Mouse (Mus musculus): ENCODE data around the gene Slc25a54. TPM values are rescaled to one million over a fixed set of nuclear protein-coding genes. Genes with fewer than 3 reads are reported as not detected.

The Slc25a54 gene
- polyA plus RNA-seq (2016; fragmentation: Nextera tagmentation; extraction: Ambion mirVana), result not detected in 2 replicates

DNA sequence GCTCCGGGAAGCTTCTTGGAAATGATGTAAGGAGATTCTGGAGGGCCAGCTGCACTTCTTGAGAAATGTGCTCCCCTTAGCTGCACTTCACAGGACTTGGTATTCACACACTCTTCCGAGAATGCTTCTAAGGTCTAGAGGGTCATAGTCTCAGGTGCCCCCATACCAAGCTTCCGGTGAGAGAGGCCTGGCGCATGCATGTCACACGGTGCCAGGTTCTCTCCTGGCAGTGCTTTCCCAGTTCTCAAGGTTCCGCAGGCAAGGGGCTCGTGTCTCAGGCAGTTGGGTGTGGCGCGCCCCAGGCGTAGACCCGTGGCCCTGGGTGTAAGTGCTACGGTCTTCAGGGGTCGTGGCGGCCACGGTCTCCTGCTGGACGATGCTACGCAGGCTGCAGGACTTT is at the start of gene Slc25a54:
Gene Slc25a54, plus strand, starts transcription at position 301 of the 400 bp plus-strand sequence.
- WGBS, result 89% methylated on average over 17 of the region's 17 CpGs
- no peak for DNase-seq (ENCODE audit: low spot score)
- Histone ChIP-seq H3K9me3 (no peaks in the 10 kb centered on the region), H3K36me3 (no peaks in the 10 kb centered on the region), H3K4me1 (no peaks in the 10 kb centered on the region), H3K4me3 (no peak within 1 kb of the TSS), H3K27me3 (ENCODE audit: insufficient read depth, poor library complexity, severe bottlenecking) (no peaks in the 10 kb centered on the region), H3K27ac (no peak within 1 kb of the TSS)

DNA sequence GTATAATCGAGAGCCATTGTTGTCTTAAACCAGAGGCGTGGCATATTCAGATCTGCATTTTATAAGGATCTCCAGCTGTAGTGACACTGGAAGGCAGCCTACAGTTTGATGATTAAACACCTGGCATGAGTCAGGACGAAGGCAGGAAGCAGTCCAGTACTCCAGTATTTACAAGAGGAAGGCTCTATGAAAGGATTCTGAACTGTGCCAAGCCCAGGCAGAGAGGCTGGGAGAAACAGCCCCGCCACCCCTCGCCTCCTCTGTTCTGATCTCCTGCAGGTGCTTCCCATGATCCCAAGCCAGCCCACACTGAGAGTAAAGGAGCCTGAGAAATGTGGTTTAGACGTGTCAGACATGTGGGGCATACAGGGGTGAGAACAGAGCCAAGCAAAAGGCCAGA is 49.5 kb upstream of the Slc25a54 start:
- Histone ChIP-seq H3K4me1 (0 out of 2 replicates have a peak, but pooled peaks cover 5% of the 10 kb centered on the region), H3K4me3 (no peak overlapping the region), H3K36me3 (no peaks in the 10 kb centered on the region), H3K27ac (no peak overlapping the region), H3K27me3 (ENCODE audit: insufficient read depth, poor library complexity, severe bottlenecking) (no peaks in the 10 kb centered on the region), H3K9me3 (no peaks in the 10 kb centered on the region)
- 63% methylated on average over 6 of the region's 6 CpGs for WGBS
- DNase-seq (ENCODE audit: low spot score), result no peak

DNA sequence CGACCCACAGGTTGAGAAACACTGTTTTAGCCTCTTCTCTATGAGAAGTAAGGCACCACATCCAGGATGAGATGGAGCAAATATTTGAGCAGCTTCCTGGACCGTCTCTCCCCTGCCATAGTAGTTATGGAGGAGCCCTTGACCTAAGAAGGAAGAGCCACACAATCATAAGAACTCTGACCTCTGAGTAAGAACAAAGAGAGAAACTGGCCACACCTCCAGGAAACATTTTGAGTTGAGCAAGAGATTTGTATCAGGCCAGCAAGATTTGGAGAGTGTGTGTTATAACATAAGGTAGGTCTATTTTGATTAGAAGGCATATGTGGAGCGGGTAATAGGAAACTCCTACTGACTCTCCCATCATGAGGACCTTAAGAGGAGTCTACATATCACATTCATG is 48.6 kb upstream of the Slc25a54 start:
- WGBS, result 83% methylated on average over 3 of the region's 3 CpGs
- DNase-seq (ENCODE audit: low spot score), result no peak

DNA sequence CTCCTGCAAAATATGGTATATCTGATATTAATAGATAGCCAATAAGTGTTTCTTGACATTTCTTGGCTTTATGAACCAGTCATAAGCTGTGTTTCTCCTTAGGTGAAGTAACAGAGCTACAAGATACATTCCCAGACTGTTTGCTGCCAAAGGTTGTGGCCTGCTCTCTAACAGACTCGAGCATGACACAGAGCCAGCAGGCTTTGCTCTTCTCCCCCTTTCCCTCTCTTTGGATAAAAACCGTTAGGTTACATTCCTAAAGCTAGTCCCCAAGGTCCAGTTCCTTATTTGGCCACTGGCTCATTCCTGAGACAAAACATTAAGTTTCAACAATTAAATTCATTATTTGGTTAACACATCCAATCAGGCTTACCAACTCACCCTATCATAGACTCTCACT is 48.0 kb upstream of the Slc25a54 start:
- no peak overlapping the region for H3K4me3 ChIP-seq
- no peak for DNase-seq (ENCODE audit: low spot score)
- 45% methylated on average over 2 of the region's 2 CpGs for WGBS
- H3K9me3 ChIP-seq, result no peaks in the 10 kb centered on the region
- H3K4me1 ChIP-seq, result no peaks in the 10 kb centered on the region
- H3K27ac ChIP-seq, result no peak overlapping the region
- H3K36me3 ChIP-seq, result no peaks in the 10 kb centered on the region
- no peaks in the 10 kb centered on the region for H3K27me3 ChIP-seq (ENCODE audit: insufficient read depth, poor library complexity, severe bottlenecking)

More for the DNA sequence above, 48.6 kb upstream of the Slc25a54 start:
- H3K27ac ChIP-seq, result no peak overlapping the region
- H3K9me3 ChIP-seq, result no peaks in the 10 kb centered on the region
- H3K4me1 ChIP-seq, result no peaks in the 10 kb centered on the region
- no peaks in the 10 kb centered on the region for H3K27me3 ChIP-seq (ENCODE audit: insufficient read depth, poor library complexity, severe bottlenecking)
- no peak overlapping the region for H3K4me3 ChIP-seq
- H3K36me3 ChIP-seq, result no peaks in the 10 kb centered on the region

DNA sequence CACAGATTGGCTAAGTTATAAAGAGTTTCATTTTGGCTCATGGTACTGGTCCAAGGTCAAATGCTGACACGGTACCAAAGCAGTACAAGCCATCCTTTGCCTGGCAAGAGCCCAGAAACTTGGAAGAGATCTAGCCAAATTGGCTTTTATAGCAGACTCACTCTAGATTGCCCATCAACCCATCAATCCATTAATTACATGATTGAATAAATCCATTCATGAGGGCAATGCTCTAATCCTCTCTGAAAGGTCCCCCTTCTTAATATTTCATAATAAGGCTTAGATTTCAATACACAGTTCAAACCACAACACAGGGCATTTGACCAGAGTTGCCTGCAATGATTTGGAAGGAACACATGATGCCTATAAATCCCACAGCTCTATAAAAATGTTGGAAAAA is 45.9 kb upstream of the Slc25a54 start:
- H3K27ac ChIP-seq, result no peak overlapping the region
- WGBS, result 95% methylated on average over 1 of the region's 1 CpGs
- no peak overlapping the region for H3K4me3 ChIP-seq
- no peaks in the 10 kb centered on the region for H3K27me3 ChIP-seq (ENCODE audit: insufficient read depth, poor library complexity, severe bottlenecking)
- DNase-seq (ENCODE audit: low spot score), result no peak
- H3K36me3 ChIP-seq, result no peaks in the 10 kb centered on the region
- no peaks in the 10 kb centered on the region for H3K9me3 ChIP-seq
- H3K4me1 ChIP-seq, result no peaks in the 10 kb centered on the region

DNA sequence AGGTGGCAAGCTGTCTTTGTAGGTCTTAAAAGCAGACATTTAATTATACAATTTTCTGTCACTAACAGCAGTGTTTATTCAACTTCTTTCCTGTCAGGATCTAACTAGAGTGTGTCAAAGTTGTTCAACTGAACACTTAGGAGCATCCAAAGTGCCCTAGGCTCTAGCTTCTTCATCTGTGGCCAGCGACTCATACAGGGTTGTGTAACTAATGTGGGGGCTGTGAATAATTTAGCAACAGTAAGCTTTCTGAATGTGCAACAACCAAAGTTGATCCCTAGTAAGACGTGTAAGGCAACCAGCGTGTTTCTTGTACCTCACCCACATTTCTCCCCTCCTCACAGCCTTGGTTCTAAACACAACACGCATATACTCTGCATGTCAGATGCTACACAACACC is 39.4 kb upstream of the Slc25a54 start:
- Histone ChIP-seq H3K27me3 (ENCODE audit: insufficient read depth, poor library complexity, severe bottlenecking) (no peaks in the 10 kb centered on the region), H3K4me1 (peaks cover 3% of the 10 kb centered on the region; the same call in 1 of the 2 replicates), H3K9me3 (no peaks in the 10 kb centered on the region), H3K27ac (no peak overlapping the region), H3K4me3 (no peak overlapping the region), H3K36me3 (no peaks in the 10 kb centered on the region)
- no peak for DNase-seq (ENCODE audit: low spot score)
- WGBS, result 81% methylated on average over 4 of the region's 4 CpGs

DNA sequence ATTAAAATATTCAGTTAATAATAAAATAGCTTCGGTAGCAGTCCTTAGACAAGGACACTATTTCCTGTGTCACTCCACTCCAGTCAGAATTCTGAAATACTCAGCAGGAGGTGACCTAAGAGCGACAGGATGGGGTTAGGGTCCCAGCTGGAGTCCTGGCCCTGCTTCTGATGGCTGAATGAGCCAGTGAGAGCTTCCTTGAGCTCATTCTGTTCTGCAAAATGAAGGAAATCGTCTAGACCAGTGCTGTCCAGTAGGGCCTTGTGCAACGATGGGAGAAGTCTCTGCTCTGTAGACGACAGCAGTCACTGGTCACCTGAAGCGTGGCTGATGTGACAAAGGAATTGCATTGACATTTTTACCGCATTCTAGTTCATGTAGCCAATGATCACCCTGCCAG is 36.9 kb upstream of the Slc25a54 start:
- H3K27ac ChIP-seq, result no peak overlapping the region
- WGBS, result 66% methylated on average over 7 of the region's 7 CpGs
- no peak for DNase-seq (ENCODE audit: low spot score)
- H3K4me1 ChIP-seq, result peaks cover 11% of the 10 kb centered on the region; the same call in 1 of the 2 replicates
- H3K4me3 ChIP-seq, result no peak overlapping the region
- H3K9me3 ChIP-seq, result no peaks in the 10 kb centered on the region
- no peaks in the 10 kb centered on the region for H3K27me3 ChIP-seq (ENCODE audit: insufficient read depth, poor library complexity, severe bottlenecking)
- no peaks in the 10 kb centered on the region for H3K36me3 ChIP-seq

DNA sequence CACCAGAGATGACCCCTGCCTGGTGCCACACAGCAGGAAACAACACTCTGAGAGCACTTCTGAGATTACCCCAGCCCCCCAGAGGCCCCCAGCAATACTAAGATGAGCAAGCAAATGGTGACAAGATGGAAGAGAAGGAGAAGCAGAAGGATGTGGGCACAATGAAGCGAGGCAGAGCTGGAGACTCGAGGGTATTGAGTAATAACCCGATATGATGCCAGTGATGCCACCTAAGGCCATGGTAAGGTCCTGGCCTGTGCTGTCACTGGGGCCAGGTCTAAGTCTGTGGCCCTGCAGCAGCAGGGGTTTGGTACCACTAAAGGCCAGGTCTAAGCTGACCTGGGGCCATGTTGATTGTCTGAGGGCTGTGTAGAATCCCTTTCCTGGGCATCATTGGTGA is 33.8 kb upstream of the Slc25a54 start:
- Histone ChIP-seq H3K4me3 (no peak overlapping the region), H3K36me3 (no peaks in the 10 kb centered on the region), H3K27ac (no peak overlapping the region), H3K27me3 (ENCODE audit: insufficient read depth, poor library complexity, severe bottlenecking) (no peaks in the 10 kb centered on the region), H3K9me3 (no peaks in the 10 kb centered on the region), H3K4me1 (peaks cover 18% of the 10 kb centered on the region)
- no peak for DNase-seq (ENCODE audit: low spot score)
- WGBS, result 86% methylated on average over 3 of the region's 3 CpGs

DNA sequence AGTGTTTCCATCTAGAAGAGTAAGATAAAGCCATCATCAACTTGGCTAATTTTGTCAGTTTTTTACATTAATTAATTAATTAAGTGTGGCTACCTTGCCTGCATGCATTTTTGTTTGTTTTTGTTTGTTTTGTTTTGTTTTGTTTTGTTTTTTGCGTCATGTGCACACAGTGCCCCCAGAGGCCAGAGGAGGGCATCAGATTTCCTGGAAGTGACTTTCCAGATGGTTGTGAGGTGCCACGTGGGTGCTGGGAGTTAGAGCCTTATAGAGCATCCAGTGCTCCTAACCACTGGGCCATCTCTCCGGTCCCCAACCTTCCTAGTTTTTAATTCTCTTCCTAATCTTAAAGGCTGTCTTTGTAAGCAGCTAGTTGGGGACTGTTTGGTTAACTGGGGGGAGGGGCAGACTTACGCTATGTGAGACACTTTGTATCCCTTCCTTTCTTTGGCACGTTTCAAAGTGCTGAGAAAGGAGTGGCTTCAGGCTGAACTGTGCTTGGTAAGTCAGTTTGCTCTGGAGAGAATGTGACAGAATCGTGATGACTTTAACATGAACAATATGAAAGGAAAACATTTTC is 32.5 kb upstream of the Slc25a54 start:
- no peak overlapping the region for H3K27ac ChIP-seq
- WGBS, result 52% methylated on average over 6 of the region's 6 CpGs
- no peak for DNase-seq (ENCODE audit: low spot score)

DNA sequence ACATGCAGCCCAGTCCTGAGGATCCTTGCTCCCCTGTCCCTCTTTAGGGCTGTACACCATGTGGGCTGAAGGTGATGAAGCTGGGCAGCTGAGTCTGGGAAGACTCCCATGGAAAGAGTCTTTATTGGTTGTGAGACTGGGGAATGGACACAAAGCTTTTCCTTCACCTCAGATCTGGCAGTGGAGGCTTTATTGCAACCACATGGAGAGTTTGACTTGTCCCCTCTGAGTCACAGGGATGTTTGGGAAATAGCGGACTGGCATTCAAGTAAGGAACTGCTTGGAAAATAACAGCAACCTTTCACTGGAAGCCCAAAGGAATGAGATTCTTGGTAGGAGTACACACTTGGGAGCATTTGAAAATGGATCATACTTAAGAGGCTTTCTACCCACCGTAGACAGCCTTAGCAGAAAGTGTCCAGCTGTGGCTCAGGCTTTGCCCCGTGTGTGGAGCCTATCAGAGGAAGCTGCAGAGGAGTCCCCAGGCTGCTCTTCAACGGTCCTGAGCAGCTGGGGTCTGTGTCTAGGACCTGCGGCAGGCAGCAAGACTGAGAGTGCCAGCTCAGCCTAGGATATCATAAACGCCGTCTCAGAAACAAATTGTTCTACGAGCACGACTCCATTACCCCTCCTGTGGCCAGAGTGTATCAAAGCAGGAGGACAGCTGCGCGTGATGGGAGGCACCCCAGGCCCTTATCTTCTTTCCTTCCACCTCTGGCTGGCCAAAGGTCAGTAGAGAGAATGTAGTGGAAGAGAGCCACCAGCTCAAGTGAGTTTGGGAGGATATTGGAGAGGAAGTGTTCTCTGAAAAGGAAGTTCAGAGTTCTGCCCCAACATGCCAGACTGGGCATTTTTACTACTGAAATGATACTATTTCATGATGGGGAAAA is 29.0 kb upstream of the Slc25a54 start:
- no peak overlapping the region for H3K4me3 ChIP-seq
- peak overlapping the region; percentile 39; the same call in 1 of the 2 replicates for H3K27ac ChIP-seq
- H3K36me3 ChIP-seq, result no peaks in the 10 kb centered on the region
- no peaks in the 10 kb centered on the region for H3K27me3 ChIP-seq (ENCODE audit: insufficient read depth, poor library complexity, severe bottlenecking)
- no peaks in the 10 kb centered on the region for H3K9me3 ChIP-seq
- no peak for DNase-seq (ENCODE audit: low spot score)
- H3K4me1 ChIP-seq, result peaks cover 17% of the 10 kb centered on the region
- 30% methylated on average over 11 of the region's 11 CpGs for WGBS

More for the DNA sequence above, 32.5 kb upstream of the Slc25a54 start:
- no peaks in the 10 kb centered on the region for H3K27me3 ChIP-seq (ENCODE audit: insufficient read depth, poor library complexity, severe bottlenecking)
- H3K4me1 ChIP-seq, result peaks cover 25% of the 10 kb centered on the region
- no peaks in the 10 kb centered on the region for H3K36me3 ChIP-seq
- no peaks in the 10 kb centered on the region for H3K9me3 ChIP-seq
- no peak overlapping the region for H3K4me3 ChIP-seq

DNA sequence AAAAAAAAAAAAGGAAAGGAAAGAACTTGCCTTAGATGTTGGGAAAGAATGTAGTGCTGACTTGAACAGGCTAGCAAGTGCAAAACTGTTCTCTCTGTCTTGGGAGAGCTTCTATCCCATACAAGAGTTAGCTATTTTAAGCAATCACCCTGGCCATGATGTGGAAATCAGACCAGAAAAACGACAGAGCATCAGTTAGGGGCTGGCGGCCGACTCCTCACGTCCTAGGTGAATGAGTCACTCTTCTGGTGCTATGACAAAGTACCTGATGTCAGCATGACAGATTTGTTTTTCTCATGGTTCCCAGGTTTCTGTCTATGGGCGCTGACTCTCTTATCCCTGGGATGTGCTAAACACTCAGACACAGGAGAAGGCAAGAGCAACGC is 28.3 kb upstream of the Slc25a54 start:
- H3K4me1 ChIP-seq, result peaks cover 16% of the 10 kb centered on the region
- no peak for DNase-seq (ENCODE audit: low spot score)
- H3K9me3 ChIP-seq, result no peaks in the 10 kb centered on the region
- no peak overlapping the region for H3K27ac ChIP-seq
- no peak overlapping the region for H3K4me3 ChIP-seq
- no peaks in the 10 kb centered on the region for H3K36me3 ChIP-seq
- WGBS, result 59% methylated on average over 6 of the region's 6 CpGs
- H3K27me3 ChIP-seq (ENCODE audit: insufficient read depth, poor library complexity, severe bottlenecking), result no peaks in the 10 kb centered on the region

DNA sequence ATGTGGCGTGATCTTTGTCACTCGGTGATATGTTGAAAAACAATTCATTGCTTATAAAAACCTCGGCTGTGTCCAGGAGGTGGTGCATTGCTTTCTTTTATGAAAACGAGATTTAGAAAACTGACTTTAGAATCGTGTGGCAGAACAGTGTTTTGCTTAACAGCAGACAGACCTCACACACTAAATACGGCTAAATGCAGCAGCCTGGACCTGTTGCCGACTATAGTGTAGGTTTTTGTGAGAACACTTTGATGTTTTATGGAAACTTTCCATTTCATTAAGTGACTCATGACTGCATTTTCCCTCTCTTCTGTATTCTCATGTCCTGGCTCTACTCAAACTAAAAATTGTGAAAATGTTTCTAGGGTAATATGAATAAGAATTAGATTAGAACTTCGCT is 20.4 kb upstream of the Slc25a54 start:
- 72% methylated on average over 8 of the region's 8 CpGs for WGBS
- Histone ChIP-seq H3K27me3 (ENCODE audit: insufficient read depth, poor library complexity, severe bottlenecking) (0 out of 2 replicates have a peak, but pooled peaks cover 7% of the 10 kb centered on the region), H3K27ac (no peak overlapping the region), H3K9me3 (no peaks in the 10 kb centered on the region), H3K36me3 (no peaks in the 10 kb centered on the region), H3K4me1 (peaks cover 5% of the 10 kb centered on the region), H3K4me3 (no peak overlapping the region)
- DNase-seq (ENCODE audit: low spot score), result no peak

DNA sequence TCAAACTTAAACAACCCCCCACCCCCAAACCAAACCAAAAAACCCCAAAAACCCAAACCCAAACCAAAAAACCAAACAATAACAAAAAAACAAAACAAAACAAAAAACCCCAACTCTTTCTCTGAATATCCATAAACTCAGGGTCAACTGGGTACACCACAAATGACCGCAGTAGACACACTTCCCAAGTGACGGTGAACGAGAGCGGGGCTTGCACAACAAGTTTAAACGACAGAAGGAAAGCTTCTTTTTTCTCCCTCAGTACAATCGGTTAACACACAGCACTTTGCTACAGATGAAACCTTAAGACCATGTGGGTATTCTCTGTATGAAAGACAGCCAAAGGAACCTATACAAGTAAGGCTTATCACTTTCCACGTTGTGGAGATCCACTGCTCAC is 17.9 kb upstream of the Slc25a54 start:
- Histone ChIP-seq H3K27ac (no peak overlapping the region), H3K36me3 (no peaks in the 10 kb centered on the region), H3K27me3 (ENCODE audit: insufficient read depth, poor library complexity, severe bottlenecking) (0 out of 2 replicates have a peak, but pooled peaks cover 7% of the 10 kb centered on the region), H3K4me3 (no peak overlapping the region), H3K9me3 (no peaks in the 10 kb centered on the region), H3K4me1 (peaks cover 5% of the 10 kb centered on the region)
- WGBS, result 74% methylated on average over 7 of the region's 7 CpGs
- DNase-seq (ENCODE audit: low spot score), result no peak
